Mouse (Mus musculus) midbrain, postnatal 0 days (tissue): Measurements from ENCODE around the gene Kirrel3. TPM values are rescaled to one million over a fixed set of nuclear protein-coding genes. Genes with fewer than 3 reads are reported as not detected.

Source experiments
- ATAC-seq: fragments of 200-750 bp; cut with Nextera tagmentation; 2 replicates; pipeline ENCODE4 v1.8.0; 2017; ENCODE audit warnings: moderate number of reproducible peaks, mild to moderate bottlenecking, moderate TSS enrichment, moderate library complexity; ENCODE audit not compliant: low FRiP score
- DNase-seq: peaks from one replicate; pipeline ENCODE4 v3.0.0-alpha.2; 2015; ENCODE audit warnings: low spot score
- H3K27ac ChIP-seq: fragments of 300-500 bp; sonication (generic); 2 replicates; pipeline ENCODE4 v1.5.1; 2014; ENCODE audit warnings: low read depth, mild to moderate bottlenecking, low read length, mixed read lengths
- H3K27me3 ChIP-seq: fragments of 300-500 bp; sonication (generic); 2 replicates; pipeline ENCODE4 v1.6.1; 2014; ENCODE audit warnings: low read length, control low read depth, mixed read lengths; ENCODE audit not compliant: insufficient read depth
- H3K36me3 ChIP-seq: fragments of 300-500 bp; sonication (generic); 2 replicates; pipeline ENCODE4 v1.6.1; 2014; ENCODE audit warnings: low read length, control low read depth, mixed read lengths; ENCODE audit not compliant: insufficient read depth
- H3K4me1 ChIP-seq: fragments of 300-500 bp; sonication (generic); 2 replicates; pipeline ENCODE4 v1.6.1; 2014; ENCODE audit warnings: mild to moderate bottlenecking, control low read depth, antibody characterized with exemption, low read length, mixed read lengths; ENCODE audit not compliant: insufficient read depth
- H3K4me2 ChIP-seq: fragments of 300-500 bp; sonication (generic); 2 replicates; pipeline ENCODE4 v1.6.1; 2014; ENCODE audit warnings: low read depth, mild to moderate bottlenecking, low read length, mixed read lengths; ENCODE audit not compliant: poor library complexity, severe bottlenecking
- H3K4me3 ChIP-seq: fragments of 300-500 bp; sonication (generic); 2 replicates; pipeline ENCODE4 v1.5.1; 2014; ENCODE audit warnings: low read depth, mild to moderate bottlenecking, low read length, moderate library complexity
- H3K9ac ChIP-seq: fragments of 300-500 bp; sonication (generic); replicated peaks from 2 replicates; pipeline ENCODE4 v1.6.1; 2014; ENCODE audit warnings: mild to moderate bottlenecking, low read length, moderate library complexity, mixed read lengths; ENCODE audit not compliant: poor library complexity, severe bottlenecking
- H3K9me3 ChIP-seq: fragments of 300-500 bp; sonication (generic); 2 replicates; pipeline ENCODE4 v1.6.1; 2016; ENCODE audit warnings: low read length, control low read depth
- CTCF ChIP-seq: IDR thresholded peaks from 2 replicates; pipeline ENCODE4 v1.5.1; 2016; ENCODE audit warnings: antibody characterized with exemption, mild to moderate bottlenecking
- WGBS: fragments of 180-500 bp; shearing (Covaris S2); extraction: QIAGEN DNeasy Blood & Tissue Kit; methylation state at CpG from one replicate; pipeline ENCODE4 v1.1.7; 2014; 5-methylcytosine and 5-hydroxymethylcytosine counted together
- polyA plus RNA-seq: library from polyadenylated mRNA; unstranded; fragments of >200 nt; fragmentation: Nextera tagmentation; extraction: Ambion mirVana; gene quantifications from 2 replicates; pipeline ENCODE4 v1.2.1, GENCODE M21; 2015
- total RNA-seq: library from RNA; depleted of rRNA; stranded (reverse); fragments of >200 nt; gene quantifications from 2 replicates; pipeline ENCODE4 v1.2.3, GENCODE M21; 2014

Gene Kirrel3
- total and polyA plus RNA-seq, 2 experiments from 2014 or later = 47.2 to 56.3 TPM

- H3K27ac ChIP-seq = no peak overlapping the region
- H3K4me2 ChIP-seq = no peak overlapping the region
- no peak for TF ChIP-seq CTCF
- no peak overlapping the region for H3K9ac ChIP-seq
- H3K4me3 ChIP-seq = no peak overlapping the region
- no peaks in the 10 kb centered on the region for H3K4me1 ChIP-seq
- WGBS = 42% methylated on average over 5 of the region's 5 CpGs
- no peaks in the 10 kb centered on the region for H3K9me3 ChIP-seq
- ATAC-seq = no peak
- H3K36me3 ChIP-seq = no peaks in the 10 kb centered on the region
- no peaks in the 10 kb centered on the region for H3K27me3 ChIP-seq
- DNase-seq = peak; percentile 13
These were observed 27.5 kb upstream of the Kirrel3 start for GRCm38 (mm10) chr9:34458189-34458588.

- no peaks in the 10 kb centered on the region for H3K27me3 ChIP-seq
- H3K9me3 ChIP-seq = no peaks in the 10 kb centered on the region
- no peak overlapping the region for H3K9ac ChIP-seq
- H3K27ac ChIP-seq = no peak overlapping the region
- no peak overlapping the region for H3K4me2 ChIP-seq
- 59% methylated on average over 5 of the region's 5 CpGs for WGBS
- H3K36me3 ChIP-seq = no peaks in the 10 kb centered on the region
- no peaks in the 10 kb centered on the region for H3K4me1 ChIP-seq
- DNase-seq (no peak), ATAC-seq (no peak)
- TF ChIP-seq CTCF = no peak
- no peak overlapping the region for H3K4me3 ChIP-seq
These were observed 25.7 kb upstream of the Kirrel3 start for GRCm38 (mm10) chr9:34459968-34460367.

- ATAC-seq (no peak), DNase-seq (no peak)
- H3K27me3 ChIP-seq = no peaks in the 10 kb centered on the region
- no peaks in the 10 kb centered on the region for H3K36me3 ChIP-seq
- H3K4me1 ChIP-seq = no peaks in the 10 kb centered on the region
- no peak for TF ChIP-seq CTCF
- H3K4me3 ChIP-seq = no peak overlapping the region
- H3K27ac ChIP-seq = no peak overlapping the region
- no peak overlapping the region for H3K9ac ChIP-seq
- H3K9me3 ChIP-seq = no peaks in the 10 kb centered on the region
- H3K4me2 ChIP-seq = no peak overlapping the region
- WGBS = 68% methylated on average over 2 of the region's 2 CpGs
These were observed 22.0 kb upstream of the Kirrel3 start for GRCm38 (mm10) chr9:34463666-34464065.

GRCm38 (mm10) chr9:34466058-34466457, 19.6 kb upstream of the Kirrel3 start:
- H3K27ac ChIP-seq = no peak overlapping the region

GRCm38 (mm10) chr9:34469180-34469579, 16.5 kb upstream of the Kirrel3 start:
- no peak overlapping the region for H3K4me2 ChIP-seq
- H3K9me3 ChIP-seq = no peaks in the 10 kb centered on the region
- H3K27ac ChIP-seq = no peak overlapping the region
- no peak overlapping the region for H3K4me3 ChIP-seq
- H3K9ac ChIP-seq = no peak overlapping the region
- H3K4me1 ChIP-seq = no peaks in the 10 kb centered on the region
- no peaks in the 10 kb centered on the region for H3K27me3 ChIP-seq
- H3K36me3 ChIP-seq = no peaks in the 10 kb centered on the region
- 86% methylated on average over 3 of the region's 3 CpGs for WGBS
- peak; percentile 59 for TF ChIP-seq CTCF
- no peak for ATAC-seq
- DNase-seq = no peak

More at GRCm38 (mm10) chr9:34466058-34466457, 19.6 kb upstream of the Kirrel3 start:
- no peaks in the 10 kb centered on the region for H3K27me3 ChIP-seq
- no peak overlapping the region for H3K4me3 ChIP-seq
- H3K4me1 ChIP-seq = no peaks in the 10 kb centered on the region
- no peak for ATAC-seq
- H3K9ac ChIP-seq = no peak overlapping the region
- no peaks in the 10 kb centered on the region for H3K9me3 ChIP-seq
- H3K4me2 ChIP-seq = no peak overlapping the region
- WGBS = 74% methylated on average over 3 of the region's 3 CpGs
- no peak for DNase-seq
- no peak for TF ChIP-seq CTCF
- no peaks in the 10 kb centered on the region for H3K36me3 ChIP-seq

DNA sequence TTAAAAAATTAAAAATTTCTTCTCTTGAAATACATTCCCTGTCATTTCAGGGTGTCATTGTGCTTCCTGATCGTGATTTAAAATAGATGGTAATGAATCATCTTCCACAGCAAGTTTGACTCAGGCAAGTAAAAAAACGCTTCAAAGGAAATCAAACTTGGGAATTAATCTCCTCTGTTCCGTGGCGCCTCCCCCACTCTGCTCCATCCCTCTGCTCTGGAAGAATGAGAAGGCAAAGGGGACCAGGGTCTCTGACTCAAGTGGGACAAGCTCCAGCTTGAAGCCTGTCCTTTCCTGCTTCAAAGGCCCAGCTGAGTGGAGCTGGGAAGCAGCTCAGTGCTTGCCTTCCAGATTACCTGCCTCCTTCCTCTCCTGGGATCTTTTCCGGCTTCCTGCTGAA, 9.5 kb upstream of the Kirrel3 start:
- no peak for DNase-seq
- ATAC-seq = no peak

More for the DNA sequence above, 9.5 kb upstream of the Kirrel3 start:
- H3K4me1 ChIP-seq = no peaks in the 10 kb centered on the region
- H3K9me3 ChIP-seq = no peaks in the 10 kb centered on the region
- H3K27me3 ChIP-seq = no peaks in the 10 kb centered on the region
- H3K9ac ChIP-seq = no peak overlapping the region
- 32% methylated on average over 5 of the region's 5 CpGs for WGBS
- H3K27ac ChIP-seq = no peak overlapping the region
- H3K4me3 ChIP-seq = no peak overlapping the region
- TF ChIP-seq CTCF = no peak
- H3K4me2 ChIP-seq = no peak overlapping the region
- H3K36me3 ChIP-seq = no peaks in the 10 kb centered on the region
